Mouse (Mus musculus): ENCODE data around the gene Nenf. TPM values are rescaled to one million over a fixed set of nuclear protein-coding genes. Genes with fewer than 3 reads are reported as not detected.

Gene Nenf
- 10 to 100 TPM; 83.5 to 89.9 TPM for total RNA-seq (2021)

DNA sequence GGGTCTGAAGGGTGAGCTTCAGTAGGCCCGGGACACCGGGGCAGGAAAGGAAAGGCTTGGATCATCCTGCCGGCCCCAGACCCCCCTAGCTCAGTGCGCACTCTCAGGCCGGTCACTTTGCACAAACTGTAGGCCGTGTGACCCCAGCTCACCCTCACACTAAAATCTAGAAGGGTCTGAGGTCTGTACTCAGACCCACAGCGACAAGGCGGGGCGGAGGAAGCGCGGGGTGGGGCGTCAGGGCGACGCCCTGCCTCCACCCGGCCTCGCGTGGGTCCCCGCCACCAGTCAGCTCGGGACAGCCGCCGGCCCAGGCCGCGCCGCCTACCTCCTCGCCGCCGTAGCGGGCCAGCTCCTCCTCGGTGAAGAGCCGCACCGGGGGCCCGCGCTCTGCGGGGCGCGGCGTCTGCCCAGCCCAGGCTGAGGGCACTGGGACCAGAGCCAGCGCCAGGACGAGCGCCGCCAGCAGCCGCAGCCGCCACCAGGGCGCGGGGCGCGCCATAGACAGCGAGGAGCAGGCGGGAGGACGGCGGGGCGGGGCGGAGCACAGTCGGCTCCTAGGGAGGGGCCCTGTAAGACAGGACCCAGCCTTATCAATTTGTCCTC is at the start of gene Nenf:
Gene Nenf, minus strand, starts transcription at position 604 of the 606 bp plus-strand sequence.
- intact Hi-C loops (cut with DNase I): no loop called here

DNA sequence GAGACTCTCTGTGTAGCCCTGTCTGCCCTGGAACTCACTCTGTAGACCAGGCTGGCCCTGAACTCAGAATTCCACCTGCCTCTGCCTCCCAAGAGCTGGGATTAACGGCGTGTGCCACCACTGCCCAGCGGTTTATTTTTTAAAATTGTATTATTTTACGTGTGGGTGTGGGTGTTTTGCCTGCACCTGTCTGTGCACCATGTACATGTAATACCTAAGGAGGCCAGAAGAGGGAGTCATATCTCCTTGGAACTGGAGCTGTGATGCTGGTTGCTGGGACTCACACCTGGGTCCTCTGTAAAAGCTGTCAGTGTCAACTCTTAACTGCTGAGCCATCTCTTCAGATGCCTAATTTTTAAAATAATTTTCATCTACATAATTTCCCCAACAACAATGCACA is 46.5 kb upstream of the Nenf start:
- no peak for DNase-seq
- intact Hi-C loops (cut with DNase I): loop anchor here (10.0 kb wide), 1 partner anchor 200 kb away; no protein-coding TSS in a partner anchor

More for the DNA sequence above, at the start of gene Nenf:
- peak; percentile 75 for DNase-seq

DNA sequence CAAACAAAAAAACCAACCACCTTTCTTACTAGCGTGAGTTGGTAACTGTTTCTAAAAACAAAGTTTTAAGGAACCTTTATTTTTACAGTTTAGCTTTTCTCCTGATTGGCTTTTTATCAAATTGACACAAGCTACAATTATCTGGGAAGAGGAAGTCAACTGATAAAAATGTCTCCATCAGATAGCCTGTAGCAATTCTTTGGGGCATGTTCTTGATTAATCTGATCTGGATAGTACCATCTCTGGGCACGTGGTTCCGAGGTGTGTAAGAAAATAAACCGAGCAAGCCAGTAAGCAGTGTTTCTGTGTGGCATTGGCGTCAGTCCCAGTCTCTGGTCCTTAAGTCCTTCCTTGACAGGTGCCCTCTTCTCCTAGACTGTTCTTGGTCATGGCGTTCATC is 44.4 kb upstream of the Nenf start:
- intact Hi-C loops (cut with DNase I): loop anchor here (10.0 kb wide), 1 partner anchor 202 kb away; no protein-coding TSS in a partner anchor

DNA sequence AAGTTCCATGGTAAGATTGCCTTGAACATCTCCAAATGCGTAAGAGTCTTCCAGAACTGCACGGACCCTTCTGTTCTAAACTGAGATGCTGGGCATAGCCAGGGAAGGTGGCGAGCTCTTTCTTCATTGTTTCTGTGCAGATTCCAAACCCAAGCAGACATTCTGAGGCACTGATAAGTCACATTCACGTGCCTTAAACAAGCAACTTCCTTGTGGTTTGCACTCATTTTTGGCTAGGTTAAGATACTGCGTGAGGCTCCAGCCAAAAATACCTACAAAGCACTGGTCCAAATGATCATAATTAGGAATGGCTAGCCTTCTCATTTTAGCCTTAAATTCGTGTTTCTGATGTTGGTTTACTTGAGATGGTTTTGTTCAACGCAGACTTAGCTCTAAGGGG is 41.5 kb upstream of the Nenf start:
- intact Hi-C loops (cut with DNase I): no loop called here
- DNase-seq: no peak

More for the DNA sequence above, 44.4 kb upstream of the Nenf start:
- no peak for DNase-seq

DNA sequence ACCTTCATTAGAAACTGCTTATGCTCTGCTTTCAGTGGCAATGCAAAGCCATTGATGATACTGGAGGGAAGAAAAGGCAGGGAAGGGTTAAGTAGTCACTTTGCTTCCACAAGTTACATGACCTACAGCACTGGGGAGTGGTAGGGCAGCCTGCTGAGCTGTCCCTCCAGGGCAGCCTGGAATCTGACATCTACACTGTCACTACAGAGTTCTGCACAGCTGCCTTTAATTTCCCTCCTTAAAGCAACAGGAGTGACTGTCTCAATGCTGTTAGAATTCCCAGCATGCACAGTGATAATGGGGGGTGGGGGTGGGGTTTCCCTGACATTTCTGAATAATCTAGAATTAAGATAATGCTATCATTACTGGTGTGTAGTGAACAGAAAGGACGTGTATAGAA is 38.9 kb upstream of the Nenf start:
- no peak for DNase-seq
- intact Hi-C loops (cut with DNase I): no loop called here

GRCm38 (mm10) chr1:191353836-191354235 is 35.8 kb upstream of the Nenf start:
- intact Hi-C loops (cut with DNase I): no loop called here

GRCm38 (mm10) chr1:191352786-191353488 is 34.9 kb upstream of the Nenf start:
- intact Hi-C loops (cut with DNase I): no loop called here
- DNase-seq: peak; percentile 59

More at GRCm38 (mm10) chr1:191353836-191354235, 35.8 kb upstream of the Nenf start:
- no peak for DNase-seq

- intact Hi-C loops (cut with DNase I): no loop called here
Measured at GRCm38 (mm10) chr1:191350355-191350754, 32.4 kb upstream of the Nenf start.

GRCm38 (mm10) chr1:191349486-191350037 is 31.6 kb upstream of the Nenf start:
- intact Hi-C loops (cut with DNase I): no loop called here
- peak; percentile 40 for DNase-seq

More at GRCm38 (mm10) chr1:191350355-191350754, 32.4 kb upstream of the Nenf start:
- DNase-seq: no peak

- no peak for DNase-seq
- intact Hi-C loops (cut with DNase I): no loop called here
Measured at GRCm38 (mm10) chr1:191348996-191349395, 31.0 kb upstream of the Nenf start.

DNA sequence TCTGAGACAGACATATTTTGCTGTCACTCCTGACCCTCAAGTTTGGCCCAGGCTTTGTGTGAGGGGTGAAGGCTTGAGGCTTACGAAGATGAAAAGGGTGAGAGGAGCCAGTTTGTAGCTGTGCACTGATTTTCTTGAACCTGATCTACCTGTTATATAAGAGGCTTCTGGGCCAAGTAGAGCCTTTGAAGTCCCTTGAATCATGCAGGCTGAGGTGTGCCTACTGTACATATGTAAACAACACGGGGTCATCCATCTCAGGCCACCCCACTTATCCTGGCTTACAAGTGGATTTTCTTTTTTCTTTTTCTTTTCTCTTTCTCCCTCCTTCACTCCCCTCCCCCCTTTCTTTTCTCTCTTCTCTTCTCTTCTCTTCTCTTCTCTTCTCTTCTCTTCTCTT is 30.6 kb upstream of the Nenf start:
- DNase-seq: no peak
- intact Hi-C loops (cut with DNase I): no loop called here

GRCm38 (mm10) chr1:191347602-191348001 is 29.6 kb upstream of the Nenf start:
- no peak for DNase-seq
- intact Hi-C loops (cut with DNase I): no loop called here

GRCm38 (mm10) chr1:191340530-191340929 is 22.5 kb upstream of the Nenf start:
- intact Hi-C loops (cut with DNase I): no loop called here
- no peak for DNase-seq

DNA sequence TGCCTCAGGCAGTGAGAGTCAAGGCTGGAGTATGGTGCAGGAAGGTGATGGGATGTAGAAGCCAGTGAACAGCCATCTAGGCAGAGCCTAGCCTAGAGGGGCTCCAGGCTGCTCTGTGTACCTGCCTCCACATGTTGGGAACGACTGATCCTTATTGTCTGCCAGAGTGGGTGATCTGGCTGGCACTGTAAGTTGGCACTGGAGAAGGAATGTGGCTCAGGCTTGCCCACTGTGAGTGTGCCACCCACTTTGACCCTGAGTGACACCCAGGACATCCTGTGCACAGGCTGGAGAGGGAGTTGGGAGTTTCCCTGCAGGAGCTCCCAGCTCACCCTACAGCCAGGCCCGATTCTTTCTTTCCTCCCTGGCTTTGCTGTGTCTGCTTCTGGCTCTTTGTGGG is 21.9 kb upstream of the Nenf start:
- intact Hi-C loops (cut with DNase I): no loop called here
- no peak for DNase-seq

DNA sequence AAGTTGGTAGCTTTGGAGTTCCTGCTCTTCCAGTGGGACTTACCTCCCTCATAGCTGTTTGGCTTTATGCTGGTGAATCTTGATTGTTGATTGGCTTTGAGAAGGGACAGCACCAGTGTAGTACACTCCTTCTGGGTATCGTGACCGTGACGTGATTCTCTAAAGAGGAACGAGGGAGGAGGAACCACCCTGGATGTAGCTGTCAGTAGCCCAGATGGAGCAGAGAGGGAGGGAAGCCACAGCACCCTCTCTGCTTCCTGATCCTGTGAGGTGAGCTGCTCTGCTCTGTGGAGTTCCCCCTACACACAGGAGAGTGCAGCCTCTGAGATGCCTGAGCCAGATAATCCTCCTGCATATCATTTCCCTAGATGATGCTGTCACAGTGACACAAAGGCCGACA is 16.5 kb upstream of the Nenf start:
- DNase-seq: no peak
- intact Hi-C loops (cut with DNase I): no loop called here

DNA sequence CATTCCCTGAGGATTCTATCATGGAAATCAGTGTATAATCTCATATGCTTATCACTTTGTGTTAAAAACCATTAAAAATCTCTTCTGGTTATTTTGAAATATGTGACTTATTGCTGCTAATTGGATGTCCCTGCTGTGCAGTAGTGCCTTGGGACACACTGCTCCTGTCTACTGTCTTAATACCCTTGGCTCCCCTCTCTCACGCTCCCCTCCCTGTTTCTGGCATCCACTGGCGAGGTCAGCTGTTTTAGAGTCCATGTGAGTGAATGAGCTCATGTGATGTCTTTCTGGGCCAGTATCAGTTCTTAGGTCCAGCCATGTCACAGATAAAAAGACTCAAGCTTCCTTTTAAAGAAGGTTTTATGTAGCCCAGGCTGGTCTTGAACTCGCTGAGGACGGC is 12.4 kb upstream of the Nenf start:
- intact Hi-C loops (cut with DNase I): no loop called here
- DNase-seq: no peak

DNA sequence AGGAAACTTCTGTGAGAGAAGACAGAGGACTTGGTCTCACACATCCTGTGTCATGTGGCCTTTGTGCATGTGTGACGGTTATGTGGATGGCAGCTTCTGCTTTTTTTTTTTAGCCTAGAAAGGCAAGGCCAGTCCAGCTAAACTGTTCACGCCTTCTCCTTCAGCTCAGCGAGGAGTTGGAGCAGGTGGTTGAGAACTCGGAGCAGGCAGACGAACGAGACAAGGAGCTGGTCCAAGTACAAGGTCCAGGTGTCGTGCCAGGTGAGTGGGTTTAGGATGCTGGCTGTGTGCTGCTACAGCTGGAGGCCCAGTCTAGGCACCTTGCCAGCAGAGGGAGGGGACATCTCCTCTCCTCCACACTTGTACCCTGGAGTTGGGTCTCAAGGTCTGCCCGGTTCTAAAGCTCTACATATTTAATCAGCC is 10.0 kb upstream of the Nenf start:
- DNase-seq: peak; percentile 53
- intact Hi-C loops (cut with DNase I): no loop called here

GRCm38 (mm10) chr1:191327258-191327657 is 9.3 kb upstream of the Nenf start:
- no peak for DNase-seq
- intact Hi-C loops (cut with DNase I): no loop called here

DNA sequence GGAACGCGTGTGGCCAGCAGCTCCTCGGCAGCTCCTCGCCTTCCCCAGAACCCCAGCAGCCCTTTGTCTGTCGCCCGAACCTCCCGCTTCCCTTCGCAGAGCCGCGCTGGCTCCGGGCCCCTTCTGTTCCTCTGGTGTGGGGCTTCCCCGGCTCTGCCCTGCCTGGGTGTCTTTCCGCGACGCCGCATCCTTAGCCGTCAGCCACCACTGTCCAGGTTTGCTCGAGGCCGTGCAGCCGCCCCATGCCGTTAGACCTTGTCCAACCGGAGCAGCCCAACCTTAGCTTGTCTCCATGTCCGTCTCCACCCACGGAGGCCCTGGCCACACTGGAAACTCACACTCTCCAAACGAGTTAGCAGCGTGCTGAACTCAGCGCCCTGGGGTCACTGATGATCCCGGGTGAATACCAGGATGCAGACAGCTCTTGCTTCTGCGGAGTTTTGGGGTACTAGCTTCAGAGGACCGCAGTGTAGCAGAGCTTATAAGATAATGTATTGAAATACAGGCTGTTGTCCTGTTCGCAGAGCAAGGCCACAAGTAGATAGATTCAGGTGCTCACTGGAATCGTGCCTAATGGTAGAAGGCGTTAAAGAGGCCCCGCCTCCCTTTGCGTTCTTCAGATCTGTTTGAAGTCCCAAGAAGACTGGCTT is 8.4 kb upstream of the Nenf start:
- intact Hi-C loops (cut with DNase I): no loop called here
- peak; percentile 65 for DNase-seq

- DNase-seq: peak; percentile 96
- intact Hi-C loops (cut with DNase I): no loop called here
Measured at GRCm38 (mm10) chr1:191325726-191326232, 7.8 kb upstream of the Nenf start, which contains the start of gene Tmem206. Tmem206 (plus strand) TSS chr1:191325912.
